Mouse (Mus musculus): ENCODE results near the gene Gpr85.

- TF ChIP-seq CTCF (IDR thresholded peaks at IDR 0.05; ENCODE audit: insufficient read depth, low read length) (no peak), POLR2A (IDR thresholded peaks at IDR 0.05; ENCODE audit: borderline replicate concordance, extremely low read depth, low read depth, low read length) (no peak)
These were observed 20.9 kb upstream of the Gpr85 start for GRCm38 (mm10) chr6:13860596-13860995.

All from lung, adult 2 months (tissue).